Mouse (Mus musculus) c-Kit-positive CD71-negative TER-119-negative erythroid progenitor cells, embryonic 14.5 days (primary cell): ENCODE data around the gene Srrd.
"Not testable (repeated sequence)": the region's sequence is repeated elsewhere in the genome, so short reads cannot be mapped to it uniquely, and the experiment has no call there.

Source experiments
- DNase-seq: peaks from one replicate; pipeline ENCODE4 v3.0.0-alpha.2; 2013; ENCODE audit warnings: low read depth

Srrd gene

DNA sequence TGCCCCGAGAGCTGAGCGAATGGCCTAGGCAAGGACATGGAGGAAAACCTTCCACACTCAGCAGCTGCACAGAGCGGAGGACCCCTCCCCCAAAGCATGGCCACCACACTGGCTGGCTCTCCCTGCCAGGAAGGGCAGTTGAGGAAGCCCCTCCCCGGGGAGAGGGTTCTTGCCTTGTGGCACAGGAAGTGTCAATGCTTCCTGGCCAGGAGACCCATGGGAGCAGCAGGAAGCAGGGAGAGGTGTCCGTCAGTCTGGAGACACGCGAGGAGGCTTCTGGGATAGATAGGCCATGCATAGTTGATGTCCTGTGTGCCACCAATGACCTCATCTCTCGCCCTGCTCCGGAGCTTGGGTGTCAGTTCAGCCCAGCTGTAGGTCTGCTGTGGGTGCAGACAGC, 13.5 kb upstream of the Srrd start:
- no peak for DNase-seq

DNA sequence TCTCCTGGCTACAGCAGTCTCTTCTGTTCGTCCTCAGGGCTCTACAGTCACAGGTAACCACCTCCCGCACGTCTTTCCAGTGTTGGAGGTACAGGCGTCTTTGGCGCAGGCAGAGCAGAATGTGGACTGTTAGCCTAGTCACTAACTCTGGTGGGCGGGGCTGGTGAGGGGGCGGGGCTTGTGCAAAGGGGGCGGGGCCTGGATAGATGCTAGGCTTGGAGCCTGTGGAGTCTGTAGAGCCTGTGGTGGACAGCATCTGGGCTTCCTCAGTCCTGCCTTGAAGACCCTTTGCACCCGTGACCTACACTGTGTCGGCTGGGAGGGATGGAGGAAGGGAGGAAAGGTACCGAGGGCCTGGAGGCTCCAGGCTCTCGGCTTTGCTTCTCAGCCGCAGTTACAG, 13.1 kb upstream of the Srrd start, which contains the start of gene Gm6583:
TSS of gene Gm6583 (minus strand) at position 124 of the 400 bp plus-strand sequence.
- no peak for DNase-seq

DNA sequence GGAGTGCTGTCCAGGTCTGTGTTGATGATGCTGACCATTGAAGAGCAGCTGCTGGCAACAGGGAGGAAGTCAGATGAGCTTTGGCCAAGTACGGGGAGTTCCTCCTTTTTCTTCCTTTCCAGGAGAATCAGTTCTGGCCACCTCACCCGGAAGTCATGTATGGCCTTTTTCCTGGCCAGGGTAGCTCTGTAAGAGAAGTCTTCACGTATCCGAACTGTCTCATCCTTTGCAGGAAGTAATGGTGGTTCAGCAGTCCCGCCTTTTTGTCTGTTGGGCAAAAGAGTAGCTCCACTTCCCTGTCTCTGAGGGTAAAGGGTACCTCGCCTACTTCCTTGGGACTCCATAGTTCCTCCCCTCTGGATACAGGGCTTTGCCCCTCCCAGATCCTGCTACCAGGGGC, 12.7 kb upstream of the Srrd start:
- DNase-seq = no peak

DNA sequence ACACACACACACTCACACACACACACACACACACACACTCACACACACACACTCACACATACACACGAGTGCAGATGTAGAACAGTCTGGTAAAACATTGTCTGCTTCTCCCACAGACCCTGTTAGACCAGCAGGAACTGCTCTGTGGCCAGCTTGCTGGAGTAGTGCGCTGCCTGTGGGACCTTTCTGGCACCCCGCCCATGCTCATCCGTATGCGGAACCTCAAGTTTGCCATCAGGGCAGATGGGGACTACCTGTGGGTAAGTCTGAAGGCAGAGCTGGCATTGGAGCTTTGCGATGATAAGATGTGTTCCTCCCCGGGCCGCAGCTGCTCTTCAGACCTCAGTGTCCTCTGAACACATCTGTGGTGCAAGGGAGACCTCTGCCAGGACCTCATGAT, 6.3 kb upstream of the Srrd start:
- DNase-seq = no peak

DNA sequence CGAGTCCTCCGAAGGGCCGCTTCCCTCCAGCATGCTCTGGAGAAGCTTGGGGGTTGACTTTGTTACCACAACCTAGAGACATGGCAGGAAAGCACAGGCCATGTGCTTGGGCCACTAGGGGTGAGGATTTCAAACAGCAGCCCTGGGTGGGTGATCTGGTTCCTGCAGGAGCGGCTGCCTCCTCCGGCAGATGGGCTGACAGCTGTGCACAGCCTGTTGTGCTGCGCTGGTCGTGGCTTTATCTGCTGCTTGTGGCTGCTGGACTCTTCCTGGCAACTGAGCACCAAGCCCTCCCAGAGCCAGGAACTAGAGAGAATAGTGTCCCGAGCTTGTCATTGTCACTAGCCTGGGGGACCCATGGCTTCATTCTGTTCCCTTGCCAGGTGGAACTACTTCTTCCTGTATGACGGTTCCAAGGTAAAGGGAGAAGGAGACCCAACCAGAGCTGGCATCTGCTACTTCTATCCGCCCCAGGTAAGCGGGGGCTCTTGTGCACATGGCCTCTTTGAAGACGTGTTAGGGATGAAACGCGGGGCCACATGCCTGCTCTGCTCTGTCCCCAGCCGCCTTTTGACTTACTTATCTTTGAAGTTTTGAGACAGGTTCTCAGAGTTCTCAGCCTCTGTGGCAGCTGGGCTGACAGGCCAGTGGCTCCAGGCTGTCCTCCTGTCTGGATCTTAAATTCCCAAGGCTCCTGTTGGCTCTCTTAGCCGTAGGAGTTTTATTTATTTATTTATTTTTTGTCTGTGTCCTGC, 3.5 kb upstream of the Srrd start:
- DNase-seq = no peak

DNA sequence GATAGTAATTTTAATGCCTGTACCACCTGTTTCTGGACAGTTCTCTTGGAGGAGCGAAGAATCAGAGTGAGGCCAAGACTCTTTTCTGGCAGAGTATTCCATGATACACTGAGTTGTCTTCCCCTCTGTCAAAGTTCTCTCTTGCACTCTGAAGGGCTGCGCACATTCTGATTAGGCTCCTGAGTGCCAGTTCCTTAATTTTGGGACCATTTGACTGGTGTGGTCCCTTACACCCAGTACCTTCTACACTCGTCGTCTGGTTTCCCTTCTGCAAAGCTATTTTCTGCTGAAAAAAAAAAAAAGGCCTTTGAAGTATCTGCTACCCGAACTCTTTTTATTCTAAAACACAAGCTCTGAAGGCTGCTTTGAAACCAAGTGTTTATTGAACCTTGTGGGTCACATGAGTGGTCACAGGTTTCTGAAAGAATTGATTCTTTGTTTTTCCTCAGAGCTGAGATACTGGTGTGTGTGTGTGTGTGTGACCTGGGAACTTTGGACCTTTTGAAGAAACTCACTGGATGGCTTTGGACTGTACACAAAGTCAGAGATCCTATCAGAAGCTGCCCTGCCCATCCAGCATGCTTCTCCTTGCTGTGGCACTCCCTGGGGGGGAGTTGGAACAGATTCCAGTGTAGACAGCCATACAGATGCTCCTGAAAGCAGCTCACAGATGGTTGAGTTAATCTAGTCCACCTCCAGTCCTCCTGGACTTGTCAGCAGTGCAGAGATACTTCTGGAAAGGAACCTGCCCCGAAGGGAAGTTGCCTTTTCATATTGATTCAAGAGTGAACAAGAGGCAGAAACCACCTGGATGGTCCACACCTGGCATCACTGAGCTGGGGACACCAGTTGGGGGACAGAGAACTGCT, 1.5 kb upstream of the Srrd start:
- no peak for DNase-seq

DNA sequence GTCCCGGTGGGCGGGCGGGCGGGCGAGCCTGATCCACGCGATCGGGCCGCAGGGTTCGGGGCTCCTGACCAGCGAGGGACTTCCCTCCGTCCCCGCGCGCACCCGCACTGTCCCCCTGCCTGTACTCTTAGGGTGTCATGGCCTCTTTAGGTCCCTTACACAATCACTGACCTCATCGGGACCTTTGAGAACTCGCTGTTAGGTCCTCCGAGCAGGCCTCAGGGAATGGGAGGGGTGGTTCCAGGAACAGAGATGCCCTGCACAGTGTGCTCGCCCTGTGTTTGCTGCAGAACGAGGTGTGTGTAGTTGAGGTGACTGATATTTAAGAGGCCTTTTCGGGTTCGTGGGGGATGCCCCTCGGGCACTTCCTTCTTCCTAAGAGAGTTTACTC, 360 bp upstream of the Srrd start:
- no peak for DNase-seq

DNA sequence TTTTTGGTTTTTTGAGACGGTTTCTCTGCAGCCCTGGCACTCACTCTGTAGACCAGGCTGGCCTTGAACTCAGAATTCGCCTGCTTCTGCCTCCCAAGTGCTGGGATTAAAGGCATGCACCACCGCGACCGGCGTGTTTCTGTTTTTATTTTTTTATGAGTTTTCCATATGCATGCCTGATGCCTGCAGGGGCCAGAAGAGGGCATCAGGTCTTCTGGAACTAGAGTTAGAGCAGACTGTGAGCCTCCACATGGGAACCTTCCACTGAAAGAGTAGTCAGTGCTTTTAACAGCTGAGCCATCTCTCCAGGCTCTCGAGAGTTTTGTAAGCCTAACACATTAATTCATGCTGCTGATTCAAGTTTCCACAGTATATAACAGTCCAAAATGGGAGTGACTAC, 3.6 kb downstream of the Srrd start:
- no peak for DNase-seq

DNA sequence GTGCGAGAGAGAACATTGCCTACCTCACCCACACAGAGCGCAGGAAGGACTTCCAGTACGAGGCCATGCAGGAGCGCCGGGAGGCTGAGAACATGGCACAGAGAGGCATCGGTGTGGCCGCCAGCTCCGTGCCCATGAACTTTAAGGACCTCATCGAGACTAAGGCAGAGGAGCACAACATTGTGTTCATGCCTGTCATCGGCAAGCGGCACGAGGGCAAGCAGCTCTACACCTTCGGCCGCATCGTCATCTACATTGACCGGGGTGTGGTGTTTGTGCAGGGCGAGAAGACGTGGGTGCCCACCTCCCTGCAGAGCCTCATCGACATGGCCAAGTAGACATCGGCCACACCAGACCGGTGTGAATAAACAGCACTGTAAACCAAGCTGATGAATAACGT, 5.8 kb downstream of the Srrd start:
- DNase-seq = no peak

DNA sequence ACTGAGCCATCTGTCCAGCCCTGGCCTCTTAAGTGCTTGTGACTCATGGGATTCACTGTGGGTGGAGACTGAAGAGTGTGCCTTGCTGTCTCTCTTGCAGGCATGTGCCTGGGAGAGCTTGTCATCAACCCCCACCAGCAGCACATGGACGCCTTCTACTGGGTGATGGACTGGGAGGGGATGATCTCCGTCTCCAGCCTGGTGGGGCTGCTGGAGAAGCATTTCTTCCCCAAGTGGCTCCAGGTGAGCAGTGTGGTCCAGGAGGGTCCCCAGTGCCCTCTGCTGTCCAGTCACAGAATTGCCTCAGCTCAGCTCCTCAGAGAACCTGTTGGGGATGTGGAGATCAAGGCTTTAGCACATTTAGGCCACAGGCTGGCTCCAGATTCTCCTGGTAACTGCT, 7.4 kb downstream of the Srrd start:
- DNase-seq = no peak

DNA sequence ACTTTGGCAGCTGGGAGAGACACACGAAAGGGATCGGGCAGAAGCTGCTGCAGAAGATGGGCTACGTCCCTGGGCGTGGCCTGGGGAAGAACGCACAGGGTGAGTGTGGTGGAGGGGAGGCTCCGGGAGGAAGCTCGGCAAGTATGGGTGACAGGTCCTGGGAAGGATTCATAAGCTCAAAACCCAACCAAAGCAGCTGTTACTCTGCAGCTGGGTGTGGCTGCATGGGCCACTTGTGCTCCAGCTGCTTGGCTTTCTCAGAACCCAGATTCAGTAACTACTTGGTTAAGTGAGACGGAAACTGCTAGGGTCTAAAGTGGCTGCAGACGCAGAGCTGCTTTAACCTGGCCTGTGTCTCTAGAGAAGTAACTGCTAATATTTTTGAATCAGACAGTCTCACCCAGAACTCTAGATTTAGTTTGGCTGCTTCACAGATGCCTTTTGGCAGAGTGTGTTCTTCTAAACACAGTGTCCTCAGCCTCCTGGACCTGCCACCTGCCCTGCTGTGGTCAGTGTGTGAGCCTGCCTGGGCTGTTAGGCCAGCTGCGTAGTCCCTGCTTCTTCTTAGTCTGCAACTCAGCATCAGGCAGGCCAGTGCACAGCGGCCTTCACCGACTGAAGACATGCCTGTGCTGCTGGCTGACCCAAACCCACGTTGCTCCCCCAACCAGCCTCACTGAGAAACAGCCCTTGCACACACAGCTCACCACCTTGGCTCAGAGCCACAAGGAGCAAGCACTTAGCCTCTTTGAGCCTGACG, 12.9 kb downstream of the Srrd start:
- DNase-seq = no peak

DNA sequence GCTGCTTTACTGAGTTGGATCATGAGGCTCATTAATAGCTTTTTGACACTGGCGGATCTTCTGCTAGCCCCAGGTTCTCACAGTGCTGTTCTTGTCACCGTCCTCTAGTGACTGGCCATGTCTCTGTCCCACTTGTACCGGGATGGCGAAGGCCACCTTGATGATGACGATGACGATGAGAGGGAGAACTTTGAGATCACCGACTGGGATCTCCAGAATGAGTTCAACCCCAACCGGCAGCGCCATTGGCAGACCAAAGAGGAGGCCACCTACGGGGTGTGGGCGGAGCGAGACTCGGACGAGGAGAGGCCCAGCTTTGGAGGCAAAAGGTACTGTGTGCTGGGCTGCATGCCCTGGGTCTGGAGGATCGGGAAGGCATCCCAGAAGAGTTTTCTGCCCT, 15.0 kb downstream of the Srrd start:
- no peak for DNase-seq

DNA sequence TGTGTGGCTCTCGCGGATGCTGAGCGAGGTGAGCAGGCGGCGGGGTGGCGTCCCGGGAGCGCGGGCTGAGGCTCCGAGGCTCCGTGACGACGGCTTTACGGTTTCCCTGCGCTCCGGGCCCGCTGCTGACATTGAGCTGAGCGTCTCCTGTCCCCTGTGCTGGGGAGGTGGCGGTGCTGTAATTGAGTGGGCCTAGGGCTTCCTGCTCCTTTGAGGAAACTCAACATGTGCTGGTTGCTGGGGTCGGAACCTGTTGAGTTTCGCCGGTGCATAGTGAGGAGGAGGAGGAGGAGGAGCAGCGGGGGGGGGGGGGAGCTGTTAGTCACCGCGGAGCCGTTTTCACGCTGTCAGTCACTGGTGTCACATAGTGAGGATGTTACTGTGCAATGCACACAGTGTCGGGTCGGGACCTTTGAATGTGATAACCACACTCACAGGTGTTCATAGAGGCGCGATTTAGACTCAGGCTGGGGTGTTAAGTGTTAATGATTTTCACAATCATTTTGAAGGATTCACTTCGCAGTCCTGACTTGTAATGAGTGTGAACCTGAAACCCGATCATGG, 16.3 kb downstream of the Srrd start:
- no peak for DNase-seq

DNA sequence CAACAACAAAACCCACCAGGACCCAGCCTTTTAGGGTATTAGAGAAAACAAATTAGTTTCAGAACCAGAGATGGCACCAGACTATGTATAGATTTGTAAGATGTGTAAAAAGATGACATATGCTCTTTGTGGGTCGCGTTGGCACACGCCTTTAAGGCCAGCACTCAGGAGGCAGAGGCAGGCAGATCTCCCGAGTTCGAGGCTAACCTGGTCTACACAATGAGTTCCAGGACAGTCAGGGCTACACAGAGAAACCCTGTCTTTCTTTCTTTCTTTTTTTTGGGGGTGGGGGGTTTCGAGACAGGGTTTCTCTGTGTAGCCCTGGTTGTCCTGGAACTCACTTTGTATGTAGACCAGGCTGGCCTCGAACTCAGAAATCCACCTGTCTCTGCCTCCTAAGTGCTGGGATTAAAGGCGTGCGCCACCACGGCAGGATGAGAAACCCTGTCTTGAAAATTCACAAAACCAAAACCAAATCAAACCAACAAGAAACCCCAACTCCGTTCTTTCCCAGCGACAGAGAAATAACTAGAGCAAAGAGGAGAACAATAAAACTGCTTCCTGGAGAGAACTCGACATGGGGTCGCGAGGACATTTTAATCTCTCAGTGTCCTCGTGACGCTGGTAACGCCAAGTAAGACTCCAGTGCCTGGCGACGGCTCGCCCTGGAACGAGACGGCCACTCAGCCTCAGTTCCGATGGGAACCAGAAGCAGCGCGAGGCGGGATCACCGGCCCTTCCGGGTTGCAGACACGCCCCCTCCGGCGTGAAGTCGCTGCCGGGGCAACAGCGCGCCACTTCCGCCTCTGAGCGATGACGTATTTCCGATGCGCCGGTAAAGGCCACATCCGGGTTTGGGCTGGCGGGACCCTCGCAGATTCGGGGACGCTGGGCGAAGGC, 17.0 kb downstream of the Srrd start, which contains the start of gene Tfip11:
TSS of gene Tfip11 (plus strand) at position 813 of the 900 bp plus-strand sequence.
- peak; percentile 92 for DNase-seq

DNA sequence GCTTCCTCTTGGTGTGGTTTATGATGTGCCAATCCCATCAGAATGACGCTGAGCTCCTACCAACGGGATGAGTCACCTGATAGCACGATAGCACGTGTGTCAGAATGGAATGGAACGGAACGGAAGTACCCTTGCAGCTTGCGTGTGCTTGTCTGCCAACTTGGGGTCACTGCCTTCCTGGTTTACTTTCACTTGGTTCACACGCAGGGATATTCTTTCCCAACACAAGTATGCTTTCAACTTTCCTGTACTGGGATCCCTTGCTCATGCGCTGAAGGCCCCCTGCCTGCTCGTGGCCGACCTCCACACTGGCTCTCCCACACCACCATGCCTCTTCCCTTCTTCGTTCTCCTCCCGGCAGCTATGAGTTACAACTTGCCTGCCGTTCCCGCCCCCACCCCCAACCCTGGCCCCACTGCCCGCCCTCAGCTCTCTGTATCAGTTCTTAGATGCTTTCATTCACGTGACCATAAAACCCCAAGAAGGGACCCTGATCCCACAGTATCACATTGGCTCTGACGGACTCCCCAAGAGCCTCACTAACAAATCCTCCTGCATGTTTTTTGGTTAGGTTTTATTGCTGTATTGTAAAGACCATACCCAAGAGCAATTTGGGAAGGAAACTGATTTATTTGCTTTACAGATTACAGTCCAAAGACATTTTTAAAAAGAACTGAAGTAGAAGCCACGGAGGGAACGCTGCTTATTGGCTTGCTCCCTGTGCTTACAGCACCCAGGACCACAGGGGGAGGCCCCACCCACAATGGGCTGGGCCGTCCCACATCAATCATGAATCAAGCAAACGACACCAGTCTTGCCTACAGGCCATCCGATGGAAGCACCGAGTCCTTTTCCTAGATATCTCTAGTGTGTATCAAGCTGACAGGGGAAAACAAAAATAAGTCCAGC, 17.9 kb downstream of the Srrd start:
- peak; percentile 55 for DNase-seq

DNA sequence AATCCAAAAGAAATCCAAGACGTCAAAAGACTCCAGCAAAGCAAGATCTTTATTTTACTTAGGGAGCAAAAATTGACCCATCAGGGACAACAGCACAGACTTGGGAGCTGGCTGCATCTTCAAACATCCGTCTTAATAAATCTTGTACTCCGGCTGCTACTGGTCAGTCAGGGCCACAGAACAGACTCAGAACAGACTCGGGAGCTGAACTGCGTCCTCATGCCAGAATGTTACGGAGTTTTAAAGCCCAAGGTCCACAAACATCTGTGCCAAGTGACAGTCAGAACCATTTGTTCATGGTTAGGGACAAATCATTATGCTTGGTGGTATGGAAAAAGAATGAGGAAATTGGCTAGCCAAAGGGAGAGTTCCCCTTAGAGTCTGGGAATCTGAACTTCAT, 19.6 kb downstream of the Srrd start:
- no peak for DNase-seq

DNA sequence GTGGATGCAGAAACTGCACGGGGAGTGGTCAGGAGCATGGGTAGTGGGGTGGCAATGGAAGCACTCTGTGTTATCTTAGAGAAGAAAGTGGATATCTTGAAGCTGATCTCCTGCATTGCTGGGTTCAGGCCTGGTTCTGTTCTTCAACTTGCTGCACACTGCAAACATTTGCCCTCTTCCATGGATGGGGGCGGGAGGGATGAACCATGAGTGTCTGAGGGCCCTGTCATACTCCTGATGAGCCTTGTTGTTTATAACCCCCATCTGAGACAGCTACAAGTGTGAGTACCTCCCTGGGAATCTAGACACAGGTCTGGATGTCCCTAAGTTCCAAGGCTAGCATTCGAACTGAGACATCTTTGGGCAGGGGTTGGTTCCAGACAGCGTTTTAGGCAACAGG, 21.5 kb downstream of the Srrd start:
- DNase-seq = no peak

DNA sequence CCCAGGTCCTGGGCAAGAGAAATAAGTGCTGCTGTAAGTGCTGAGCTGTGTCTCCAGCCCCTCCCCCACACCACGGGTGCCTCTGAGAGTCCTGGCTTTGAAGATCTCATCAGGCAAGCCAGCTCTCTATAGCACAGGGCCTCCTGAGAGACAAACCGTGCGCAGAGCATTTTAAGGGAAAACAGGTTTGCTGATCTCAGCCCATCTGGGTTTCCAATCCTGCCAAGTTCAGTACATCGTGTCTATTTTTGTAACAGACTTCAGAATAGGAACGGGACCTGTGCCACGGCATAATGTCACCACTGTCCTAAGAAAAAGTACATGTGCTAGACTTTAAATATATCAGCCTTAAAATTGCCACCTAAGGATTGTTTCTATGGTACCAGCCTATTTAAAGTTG, 21.9 kb downstream of the Srrd start:
- DNase-seq = no peak

DNA sequence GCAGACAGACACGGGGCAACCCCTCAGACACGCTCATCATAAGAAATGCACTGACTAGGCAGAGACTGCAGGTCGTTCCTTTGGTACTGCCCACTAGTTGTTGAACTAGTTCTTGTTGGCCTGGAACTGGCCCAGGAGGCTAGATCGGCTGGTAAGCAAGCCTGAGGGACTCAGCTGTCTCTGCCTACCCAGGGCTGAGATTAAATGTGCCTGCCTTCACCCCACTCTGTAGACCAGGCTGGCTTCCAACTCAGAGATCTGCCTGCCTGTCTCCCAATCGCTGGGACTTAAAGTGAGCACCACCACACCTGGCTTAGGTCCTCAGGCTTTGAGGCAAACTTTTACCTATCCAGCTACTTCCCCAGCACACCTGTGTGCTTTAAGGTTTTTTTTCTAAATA, 22.5 kb downstream of the Srrd start:
- no peak for DNase-seq

DNA sequence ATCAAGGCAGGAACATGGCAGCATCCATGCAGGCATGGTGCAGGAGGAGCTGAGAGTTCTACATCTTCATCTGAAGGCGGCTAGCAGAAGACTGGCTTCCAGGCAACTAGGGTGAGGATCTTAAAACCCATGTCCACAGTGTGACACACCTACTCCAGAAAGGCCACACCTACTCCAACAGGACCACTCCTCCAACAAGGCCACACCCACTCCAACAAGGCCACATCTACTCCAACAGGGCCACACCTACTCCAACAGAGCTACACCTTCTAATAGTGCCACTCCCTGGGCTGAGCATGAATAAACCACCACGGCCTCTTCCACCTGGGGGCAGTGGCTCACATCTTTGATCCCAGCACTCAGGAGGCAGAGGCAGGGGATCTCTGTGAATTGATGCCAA, 23.5 kb downstream of the Srrd start:
- not testable (repeated sequence) for DNase-seq
